Mouse (Mus musculus) brain, embryonic 18.5 days (tissue): ENCODE results near the gene Gm7682.
"Not testable (repeated sequence)": the region's sequence is repeated elsewhere in the genome, so short reads cannot be mapped to it uniquely, and the experiment has no call there.

Experiments
- DNase-seq: peaks from one replicate; pipeline ENCODE4 v3.0.0-alpha.2; 2012; ENCODE audit warnings: low read depth, low spot score

The Gm7682 gene

DNA sequence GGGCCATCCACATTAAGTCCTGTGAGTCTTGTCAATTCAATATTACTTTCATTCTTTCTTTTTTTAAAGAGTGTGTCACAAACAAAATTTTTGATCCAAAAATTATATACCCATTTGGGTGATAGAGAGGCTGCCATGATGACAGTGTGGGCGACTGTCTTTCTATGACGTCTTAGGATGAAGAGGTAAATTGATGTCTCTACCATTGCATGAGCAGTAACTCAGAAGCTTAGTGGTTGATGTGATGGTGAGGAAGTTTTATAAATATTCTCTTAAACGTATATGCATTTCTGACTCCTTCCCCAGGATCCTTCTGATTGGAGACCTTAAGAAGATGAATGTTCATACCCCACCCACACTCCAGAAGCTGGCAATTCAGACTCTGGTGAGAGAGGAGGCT, at the start of gene Gm7682:
Gene Gm7682 (plus strand): TSS at position 301 of the 400 bp plus-strand sequence.
- DNase-seq, result not testable (repeated sequence)
